Comparison of ENCODE assay signal across 9 mouse cellular contexts in genomic region chr2:30242509-30242908, GRCm38 (mm10). TPM values are rescaled to one million over a fixed set of nuclear protein-coding genes. Genes with fewer than 3 reads are reported as not detected.
DNase-seq lines count a peak whose midpoint lies in the region; ATAC-seq and TF ChIP-seq lines count a peak whose summit lies in the region.
"Had no signal": no experiment of that assay in that cellular context is flagged by ENCODE, and none has a peak within 500 bp of the region (broad histone marks: within the 10 kb centered on the region; RNA-seq: fewer than 3 reads in every experiment).

No protein-coding gene starts in this region.

- no peaks in the 10 kb centered on the region for H3K9me3 ChIP-seq in forebrain, embryonic 14.5 days (replicated peaks; ENCODE audit: control insufficient read depth, low read length)
- no peaks in the 10 kb centered on the region for H3K9me3 ChIP-seq in forebrain, embryonic 15.5 days
- no peaks in the 10 kb centered on the region for H3K9me3 ChIP-seq in embryonic facial prominence, embryonic 15.5 days (replicated peaks)
- H3K9me3 ChIP-seq in intestine, embryonic 15.5 days, result no peaks in the 10 kb centered on the region
- no peaks in the 10 kb centered on the region for H3K9me3 ChIP-seq in lung, embryonic 14.5 days (ENCODE audit: low read depth, low read length)

- peak; percentile 20 for DNase-seq in forebrain, embryonic 14.5 days (ENCODE audit: low spot score)
- DNase-seq in adrenal gland, adult 2 months, result peak; percentile 88
- peak; percentile 70 for DNase-seq in lung, embryonic 14.5 days
- DNase-seq in right cerebral cortex, adult 2 months (ENCODE audit: low spot score in 2 of 2), result no peak
- no peak for DNase-seq in thymus, postnatal 4 days

- no peak overlapping the region for H3K27ac ChIP-seq in forebrain, embryonic 14.5 days (ENCODE audit: low read depth, low read length)
- no peak overlapping the region for H3K27ac ChIP-seq in forebrain, embryonic 15.5 days (replicated peaks)
- 0 out of 2 replicates have a peak overlapping the region, but pooled peaks have one; percentile 17 for H3K27ac ChIP-seq in embryonic facial prominence, embryonic 15.5 days (replicated peaks)
- H3K27ac ChIP-seq in intestine, embryonic 15.5 days, result peak overlapping the region; percentile 6; the same call in 1 of the 2 replicates
- 0 out of 2 replicates have a peak overlapping the region, but pooled peaks have one; percentile 15 for H3K27ac ChIP-seq in lung, embryonic 14.5 days (ENCODE audit: low read depth)

- ATAC-seq in forebrain, embryonic 14.5 days, result no peak
- no peak for ATAC-seq in forebrain, embryonic 15.5 days (replicated peaks)
- ATAC-seq in embryonic facial prominence, embryonic 15.5 days (ENCODE audit: insufficient number of reproducible peaks, low FRiP score, low TSS enrichment, low read depth), result no peak
- ATAC-seq in intestine, embryonic 15.5 days, result no peak
- peak; percentile 18; the same call in 1 of the 2 replicates for ATAC-seq in lung, embryonic 14.5 days (ENCODE audit: insufficient read depth)

- H3K27me3 ChIP-seq in forebrain, embryonic 14.5 days (replicated peaks; ENCODE audit: control insufficient read depth, insufficient read depth, low read length), result no peaks in the 10 kb centered on the region
- no peaks in the 10 kb centered on the region for H3K27me3 ChIP-seq in forebrain, embryonic 15.5 days
- H3K27me3 ChIP-seq in embryonic facial prominence, embryonic 15.5 days, result no peaks in the 10 kb centered on the region
- H3K27me3 ChIP-seq in intestine, embryonic 15.5 days (replicated peaks), result no peaks in the 10 kb centered on the region
- H3K27me3 ChIP-seq in lung, embryonic 14.5 days (ENCODE audit: insufficient read depth, low read length), result no peaks in the 10 kb centered on the region

- 64% methylated on average over 4 of the region's 4 CpGs for WGBS in forebrain, embryonic 14.5 days
- WGBS in forebrain, embryonic 15.5 days, result 59% methylated on average over 4 of the region's 4 CpGs
- WGBS in embryonic facial prominence, embryonic 15.5 days, result 36% methylated on average over 4 of the region's 4 CpGs
- 49% methylated on average over 4 of the region's 4 CpGs for WGBS in intestine, embryonic 15.5 days
- WGBS in lung, embryonic 14.5 days, result 46% methylated on average over 4 of the region's 4 CpGs

- no peak overlapping the region for H3K4me3 ChIP-seq in forebrain, embryonic 14.5 days (ENCODE audit: low read depth, low read length)
- H3K4me3 ChIP-seq in forebrain, embryonic 15.5 days, result no peak overlapping the region
- no peak overlapping the region for H3K4me3 ChIP-seq in embryonic facial prominence, embryonic 15.5 days (replicated peaks)
- no peak overlapping the region for H3K4me3 ChIP-seq in intestine, embryonic 15.5 days (replicated peaks)
- no peak overlapping the region for H3K4me3 ChIP-seq in lung, embryonic 14.5 days (ENCODE audit: low read depth, low read length)

- peaks cover 12% of the 10 kb centered on the region for H3K4me1 ChIP-seq in forebrain, embryonic 14.5 days (ENCODE audit: control insufficient read depth, insufficient read depth, low read length)
- peaks cover 26% of the 10 kb centered on the region for H3K4me1 ChIP-seq in forebrain, embryonic 15.5 days
- peaks cover 33% of the 10 kb centered on the region for H3K4me1 ChIP-seq in embryonic facial prominence, embryonic 15.5 days
- peaks cover 26% of the 10 kb centered on the region for H3K4me1 ChIP-seq in intestine, embryonic 15.5 days (replicated peaks)
- peaks cover 11% of the 10 kb centered on the region for H3K4me1 ChIP-seq in lung, embryonic 14.5 days (ENCODE audit: insufficient read depth)

- TF ChIP-seq CTCF in lung, embryonic 14.5 days (IDR thresholded peaks at IDR 0.05; ENCODE audit: low read depth), result no peak

- H3K36me3 ChIP-seq in forebrain, embryonic 14.5 days (ENCODE audit: control insufficient read depth, insufficient read depth, low read length), result peaks cover 56% of the 10 kb centered on the region
- H3K36me3 ChIP-seq in forebrain, embryonic 15.5 days, result peaks cover 46% of the 10 kb centered on the region
- peaks cover 46% of the 10 kb centered on the region for H3K36me3 ChIP-seq in embryonic facial prominence, embryonic 15.5 days
- peaks cover 12% of the 10 kb centered on the region for H3K36me3 ChIP-seq in intestine, embryonic 15.5 days
- H3K36me3 ChIP-seq in lung, embryonic 14.5 days (ENCODE audit: insufficient read depth), result peaks cover 59% of the 10 kb centered on the region

- H3K4me2 ChIP-seq in forebrain, embryonic 14.5 days (ENCODE audit: low read length), result no peak overlapping the region
- H3K4me2 ChIP-seq in forebrain, embryonic 15.5 days (replicated peaks), result no peak overlapping the region
- H3K4me2 ChIP-seq in embryonic facial prominence, embryonic 15.5 days (replicated peaks), result no peak overlapping the region
- H3K4me2 ChIP-seq in intestine, embryonic 15.5 days (replicated peaks), result no peak overlapping the region
- H3K4me2 ChIP-seq in lung, embryonic 14.5 days, result no peak overlapping the region

- no peak overlapping the region for H3K9ac ChIP-seq in forebrain, embryonic 14.5 days (ENCODE audit: low read length)
- no peak overlapping the region for H3K9ac ChIP-seq in forebrain, embryonic 15.5 days (replicated peaks)
- H3K9ac ChIP-seq in embryonic facial prominence, embryonic 15.5 days, result no peak overlapping the region
- no peak overlapping the region for H3K9ac ChIP-seq in intestine, embryonic 15.5 days
- no peak overlapping the region for H3K9ac ChIP-seq in lung, embryonic 14.5 days

RNA-seq across cellular contexts. Expression of gene Gm28035, which starts 2.1 kb away (rescaled TPM):
- polyA plus RNA-seq in forebrain, embryonic 14.5 days (2014; fragmentation: Nextera tagmentation; extraction: Ambion mirVana), result 0.34 and 0.56 TPM in 2 replicates
- polyA plus RNA-seq in forebrain, embryonic 15.5 days (2015; fragmentation: Nextera tagmentation; extraction: Ambion mirVana), result 0.64 and 0.70 TPM in 2 replicates
- 1 to 10 TPM in 1 of 2 experiments, under 1 TPM in 1; 0.97 to 1.9 TPM for total RNA-seq in adrenal gland, adult 2 months (2021)
- polyA plus RNA-seq in adrenal gland, adult 2 months (2012; rRNA removed), result 14.0 and 15.0 TPM in 2 replicates
- 0.09 and 0.16 TPM in 2 replicates for polyA plus RNA-seq in embryonic facial prominence, embryonic 15.5 days (2015; fragmentation: Nextera tagmentation; extraction: Ambion mirVana)
- 0.21 and 0.29 TPM in 2 replicates for polyA plus RNA-seq in intestine, embryonic 15.5 days (2015; fragmentation: Nextera tagmentation; extraction: Ambion mirVana)
- 0.20 and 0.23 TPM in 2 replicates for polyA plus RNA-seq in lung, embryonic 14.5 days (2014; fragmentation: Nextera tagmentation; extraction: Ambion mirVana)

RNA-seq across cellular contexts. Expression of gene Lrrc8a, which starts 5.0 kb away (rescaled TPM):
- polyA plus RNA-seq in forebrain, embryonic 14.5 days (2014; fragmentation: Nextera tagmentation; extraction: Ambion mirVana), result 61.8 and 66.8 TPM in 2 replicates
- 57.6 and 58.2 TPM in 2 replicates for polyA plus RNA-seq in forebrain, embryonic 15.5 days (2015; fragmentation: Nextera tagmentation; extraction: Ambion mirVana)
- total RNA-seq in adrenal gland, adult 2 months (2021), result 10 to 100 TPM; 59.3 to 65.7 TPM
- polyA plus RNA-seq in adrenal gland, adult 2 months (2012; rRNA removed), result 40.5 and 44.8 TPM in 2 replicates
- 41.1 and 42.9 TPM in 2 replicates for polyA plus RNA-seq in embryonic facial prominence, embryonic 15.5 days (2015; fragmentation: Nextera tagmentation; extraction: Ambion mirVana)
- polyA plus RNA-seq in intestine, embryonic 15.5 days (2015; fragmentation: Nextera tagmentation; extraction: Ambion mirVana), result 37.0 and 37.7 TPM in 2 replicates
- polyA plus RNA-seq in lung, embryonic 14.5 days (2014; fragmentation: Nextera tagmentation; extraction: Ambion mirVana), result 43.9 and 44.4 TPM in 2 replicates

RNA-seq across cellular contexts. Expression of gene Phyhd1, which starts 23.5 kb away (rescaled TPM):
- 6.3 and 6.6 TPM in 2 replicates for polyA plus RNA-seq in forebrain, embryonic 14.5 days (2014; fragmentation: Nextera tagmentation; extraction: Ambion mirVana)
- 7.9 and 8.5 TPM in 2 replicates for polyA plus RNA-seq in forebrain, embryonic 15.5 days (2015; fragmentation: Nextera tagmentation; extraction: Ambion mirVana)
- 10 to 100 TPM; 17.5 to 18.0 TPM for total RNA-seq in adrenal gland, adult 2 months (2021)
- 8.5 and 18.3 TPM in 2 replicates for polyA plus RNA-seq in adrenal gland, adult 2 months (2012; rRNA removed)
- polyA plus RNA-seq in embryonic facial prominence, embryonic 15.5 days (2015; fragmentation: Nextera tagmentation; extraction: Ambion mirVana), result 5.0 and 6.0 TPM in 2 replicates
- 9.8 and 11.5 TPM in 2 replicates for polyA plus RNA-seq in intestine, embryonic 15.5 days (2015; fragmentation: Nextera tagmentation; extraction: Ambion mirVana)
- 7.1 and 7.3 TPM in 2 replicates for polyA plus RNA-seq in lung, embryonic 14.5 days (2014; fragmentation: Nextera tagmentation; extraction: Ambion mirVana)

RNA-seq across cellular contexts. Expression of gene Kyat1, which starts 36.9 kb away (rescaled TPM):
- 16.5 and 17.7 TPM in 2 replicates for polyA plus RNA-seq in forebrain, embryonic 14.5 days (2014; fragmentation: Nextera tagmentation; extraction: Ambion mirVana)
- 14.3 and 15.7 TPM in 2 replicates for polyA plus RNA-seq in forebrain, embryonic 15.5 days (2015; fragmentation: Nextera tagmentation; extraction: Ambion mirVana)
- 10 to 100 TPM; 22.1 to 23.9 TPM for total RNA-seq in adrenal gland, adult 2 months (2021)
- 28.7 and 37.3 TPM in 2 replicates for polyA plus RNA-seq in adrenal gland, adult 2 months (2012; rRNA removed)
- polyA plus RNA-seq in embryonic facial prominence, embryonic 15.5 days (2015; fragmentation: Nextera tagmentation; extraction: Ambion mirVana), result 14.7 and 15.5 TPM in 2 replicates
- polyA plus RNA-seq in intestine, embryonic 15.5 days (2015; fragmentation: Nextera tagmentation; extraction: Ambion mirVana), result 18.4 and 19.6 TPM in 2 replicates
- 7.6 and 8.7 TPM in 2 replicates for polyA plus RNA-seq in lung, embryonic 14.5 days (2014; fragmentation: Nextera tagmentation; extraction: Ambion mirVana)

RNA-seq across cellular contexts. Expression of gene Gm28038, which starts 38.3 kb away (rescaled TPM):
- polyA plus RNA-seq in forebrain, embryonic 14.5 days (2014; fragmentation: Nextera tagmentation; extraction: Ambion mirVana), result not detected in 2 replicates
- polyA plus RNA-seq in forebrain, embryonic 15.5 days (2015; fragmentation: Nextera tagmentation; extraction: Ambion mirVana), result not detected in 2 replicates
- not detected for total RNA-seq in adrenal gland, adult 2 months (2021)
- not detected in 2 replicates for polyA plus RNA-seq in adrenal gland, adult 2 months (2012; rRNA removed)
- polyA plus RNA-seq in embryonic facial prominence, embryonic 15.5 days (2015; fragmentation: Nextera tagmentation; extraction: Ambion mirVana), result not detected in 2 replicates
- not detected in 2 replicates for polyA plus RNA-seq in intestine, embryonic 15.5 days (2015; fragmentation: Nextera tagmentation; extraction: Ambion mirVana)
- not detected in 2 replicates for polyA plus RNA-seq in lung, embryonic 14.5 days (2014; fragmentation: Nextera tagmentation; extraction: Ambion mirVana)
- polyA plus RNA-seq: gonadal fat pad, adult 2 months had no signal

Comparison
In these comparisons a context has a peak if more than half of its experiments do, and no peak if none do; other contexts are left out.
1. DNase-seq: peak in forebrain, embryonic 14.5 days (single experiment), adrenal gland, adult 2 months (single experiment) and lung, embryonic 14.5 days (single experiment); none in right cerebral cortex, adult 2 months (0 of 2) and thymus, postnatal 4 days (single experiment).
2. H3K27ac ChIP-seq: peak in embryonic facial prominence, embryonic 15.5 days (single experiment), intestine, embryonic 15.5 days (single experiment) and lung, embryonic 14.5 days (single experiment); none in forebrain, embryonic 14.5 days (single experiment) and forebrain, embryonic 15.5 days (single experiment).